Mouse (Mus musculus): ENCODE data around the gene Pde4d. TPM values are rescaled to one million over a fixed set of nuclear protein-coding genes. Genes with fewer than 3 reads are reported as not detected.

The Pde4d gene
- polyA plus RNA-seq, 1 experiment from 2014 or later, result 20.5 TPM

GRCm38 (mm10) chr13:109778297-109778835 lies 1328.6 kb downstream of the Pde4d start:
- H3K9ac ChIP-seq (replicated peaks; ENCODE audit: low read depth, low read length), result no peak overlapping the region
- WGBS, result 24% methylated on average over 9 of the region's 9 CpGs
- no peak overlapping the region for H3K4me2 ChIP-seq (ENCODE audit: low read length)
- no peak overlapping the region for H3K27ac ChIP-seq (ENCODE audit: low read length)
- peaks cover 12% of the 10 kb centered on the region for H3K4me1 ChIP-seq (replicated peaks; ENCODE audit: control insufficient read depth, insufficient read depth, low read length)
- no peaks in the 10 kb centered on the region for H3K27me3 ChIP-seq (replicated peaks; ENCODE audit: control insufficient read depth, insufficient read depth, low read length)
- no peaks in the 10 kb centered on the region for H3K36me3 ChIP-seq (ENCODE audit: control insufficient read depth, insufficient read depth)
- no peaks in the 10 kb centered on the region for H3K9me3 ChIP-seq (ENCODE audit: control insufficient read depth, low read length)
- no peak overlapping the region for H3K4me3 ChIP-seq (replicated peaks; ENCODE audit: low read length)
- ATAC-seq, result no peak

- no peak for ATAC-seq
- no peaks in the 10 kb centered on the region for H3K9me3 ChIP-seq (ENCODE audit: control insufficient read depth, low read length)
- no peaks in the 10 kb centered on the region for H3K36me3 ChIP-seq (ENCODE audit: control insufficient read depth, insufficient read depth)
- no peak overlapping the region for H3K4me2 ChIP-seq (ENCODE audit: low read length)
- H3K4me3 ChIP-seq (replicated peaks; ENCODE audit: low read length), result no peak overlapping the region
- no peak overlapping the region for H3K27ac ChIP-seq (ENCODE audit: low read length)
- 92% methylated on average over 1 of the region's 1 CpGs for WGBS
- 0 out of 2 replicates have a peak, but pooled peaks cover under 1% of the 10 kb centered on the region for H3K4me1 ChIP-seq (replicated peaks; ENCODE audit: control insufficient read depth, insufficient read depth, low read length)
- H3K9ac ChIP-seq (replicated peaks; ENCODE audit: low read depth, low read length), result no peak overlapping the region
- H3K27me3 ChIP-seq (replicated peaks; ENCODE audit: control insufficient read depth, insufficient read depth, low read length), result no peaks in the 10 kb centered on the region
Measured at GRCm38 (mm10) chr13:109781466-109781865, 1331.7 kb downstream of the Pde4d start.

GRCm38 (mm10) chr13:109788604-109789003 lies 1338.9 kb downstream of the Pde4d start:
- H3K4me1 ChIP-seq (replicated peaks; ENCODE audit: control insufficient read depth, insufficient read depth, low read length), result no peaks in the 10 kb centered on the region
- H3K4me3 ChIP-seq (replicated peaks; ENCODE audit: low read length), result no peak overlapping the region
- WGBS, result 94% methylated on average over 4 of the region's 4 CpGs
- no peak for ATAC-seq
- no peak overlapping the region for H3K4me2 ChIP-seq (ENCODE audit: low read length)
- H3K9me3 ChIP-seq (ENCODE audit: control insufficient read depth, low read length), result no peaks in the 10 kb centered on the region
- H3K9ac ChIP-seq (replicated peaks; ENCODE audit: low read depth, low read length), result no peak overlapping the region
- H3K27me3 ChIP-seq (replicated peaks; ENCODE audit: control insufficient read depth, insufficient read depth, low read length), result no peaks in the 10 kb centered on the region
- no peak overlapping the region for H3K27ac ChIP-seq (ENCODE audit: low read length)
- H3K36me3 ChIP-seq (ENCODE audit: control insufficient read depth, insufficient read depth), result no peaks in the 10 kb centered on the region

GRCm38 (mm10) chr13:109789151-109789550 lies 1339.4 kb downstream of the Pde4d start:
- Histone ChIP-seq H3K9ac (replicated peaks; ENCODE audit: low read depth, low read length) (no peak overlapping the region), H3K4me1 (replicated peaks; ENCODE audit: control insufficient read depth, insufficient read depth, low read length) (no peaks in the 10 kb centered on the region), H3K27me3 (replicated peaks; ENCODE audit: control insufficient read depth, insufficient read depth, low read length) (no peaks in the 10 kb centered on the region), H3K4me2 (ENCODE audit: low read length) (no peak overlapping the region), H3K27ac (ENCODE audit: low read length) (no peak overlapping the region), H3K9me3 (ENCODE audit: control insufficient read depth, low read length) (no peaks in the 10 kb centered on the region), H3K4me3 (replicated peaks; ENCODE audit: low read length) (no peak overlapping the region), H3K36me3 (ENCODE audit: control insufficient read depth, insufficient read depth) (no peaks in the 10 kb centered on the region)
- 61% methylated on average over 4 of the region's 4 CpGs for WGBS
- no peak for ATAC-seq

GRCm38 (mm10) chr13:109790045-109790715 lies 1340.4 kb downstream of the Pde4d start:
- Histone ChIP-seq H3K4me1 (replicated peaks; ENCODE audit: control insufficient read depth, insufficient read depth, low read length) (no peaks in the 10 kb centered on the region), H3K27ac (ENCODE audit: low read length) (no peak overlapping the region), H3K4me3 (replicated peaks; ENCODE audit: low read length) (no peak overlapping the region), H3K36me3 (ENCODE audit: control insufficient read depth, insufficient read depth) (no peaks in the 10 kb centered on the region), H3K9ac (replicated peaks; ENCODE audit: low read depth, low read length) (no peak overlapping the region), H3K9me3 (ENCODE audit: control insufficient read depth, low read length) (no peaks in the 10 kb centered on the region), H3K27me3 (replicated peaks; ENCODE audit: control insufficient read depth, insufficient read depth, low read length) (no peaks in the 10 kb centered on the region), H3K4me2 (ENCODE audit: low read length) (no peak overlapping the region)
- 87% methylated on average over 8 of the region's 8 CpGs for WGBS
- no peak for ATAC-seq

- Histone ChIP-seq H3K4me1 (replicated peaks; ENCODE audit: control insufficient read depth, insufficient read depth, low read length) (no peaks in the 10 kb centered on the region), H3K27ac (ENCODE audit: low read length) (no peak overlapping the region), H3K36me3 (ENCODE audit: control insufficient read depth, insufficient read depth) (no peaks in the 10 kb centered on the region), H3K4me3 (replicated peaks; ENCODE audit: low read length) (no peak overlapping the region), H3K4me2 (ENCODE audit: low read length) (no peak overlapping the region), H3K9ac (replicated peaks; ENCODE audit: low read depth, low read length) (no peak overlapping the region), H3K9me3 (ENCODE audit: control insufficient read depth, low read length) (no peaks in the 10 kb centered on the region), H3K27me3 (replicated peaks; ENCODE audit: control insufficient read depth, insufficient read depth, low read length) (no peaks in the 10 kb centered on the region)
- 89% methylated on average over 9 of the region's 9 CpGs for WGBS
- no peak for ATAC-seq
Measured at GRCm38 (mm10) chr13:109793918-109794317, 1344.2 kb downstream of the Pde4d start.

- Histone ChIP-seq H3K4me3 (replicated peaks; ENCODE audit: low read length) (no peak overlapping the region), H3K4me2 (ENCODE audit: low read length) (no peak overlapping the region), H3K27ac (ENCODE audit: low read length) (no peak overlapping the region), H3K4me1 (replicated peaks; ENCODE audit: control insufficient read depth, insufficient read depth, low read length) (no peaks in the 10 kb centered on the region), H3K9me3 (ENCODE audit: control insufficient read depth, low read length) (no peaks in the 10 kb centered on the region), H3K36me3 (ENCODE audit: control insufficient read depth, insufficient read depth) (no peaks in the 10 kb centered on the region), H3K9ac (replicated peaks; ENCODE audit: low read depth, low read length) (no peak overlapping the region), H3K27me3 (replicated peaks; ENCODE audit: control insufficient read depth, insufficient read depth, low read length) (no peaks in the 10 kb centered on the region)
- no peak for ATAC-seq
- WGBS, result 72% methylated on average over 4 of the region's 4 CpGs
Measured at GRCm38 (mm10) chr13:109798651-109799050, 1348.9 kb downstream of the Pde4d start.

- ATAC-seq, result no peak
- no peak overlapping the region for H3K9ac ChIP-seq (replicated peaks; ENCODE audit: low read depth, low read length)
- H3K27ac ChIP-seq (ENCODE audit: low read length), result no peak overlapping the region
- no peak overlapping the region for H3K4me2 ChIP-seq (ENCODE audit: low read length)
- no peaks in the 10 kb centered on the region for H3K4me1 ChIP-seq (replicated peaks; ENCODE audit: control insufficient read depth, insufficient read depth, low read length)
- 71% methylated on average over 4 of the region's 4 CpGs for WGBS
- no peaks in the 10 kb centered on the region for H3K27me3 ChIP-seq (replicated peaks; ENCODE audit: control insufficient read depth, insufficient read depth, low read length)
- H3K9me3 ChIP-seq (ENCODE audit: control insufficient read depth, low read length), result no peaks in the 10 kb centered on the region
- H3K4me3 ChIP-seq (replicated peaks; ENCODE audit: low read length), result no peak overlapping the region
- H3K36me3 ChIP-seq (ENCODE audit: control insufficient read depth, insufficient read depth), result no peaks in the 10 kb centered on the region
Measured at GRCm38 (mm10) chr13:109802201-109802600, 1352.5 kb downstream of the Pde4d start.

GRCm38 (mm10) chr13:109806193-109806966 lies 1356.6 kb downstream of the Pde4d start:
- H3K36me3 ChIP-seq (ENCODE audit: control insufficient read depth, insufficient read depth), result no peaks in the 10 kb centered on the region
- no peak overlapping the region for H3K27ac ChIP-seq (ENCODE audit: low read length)
- H3K4me1 ChIP-seq (replicated peaks; ENCODE audit: control insufficient read depth, insufficient read depth, low read length), result no peaks in the 10 kb centered on the region
- 94% methylated on average over 5 of the region's 5 CpGs for WGBS
- ATAC-seq, result no peak
- H3K9me3 ChIP-seq (ENCODE audit: control insufficient read depth, low read length), result no peaks in the 10 kb centered on the region
- no peaks in the 10 kb centered on the region for H3K27me3 ChIP-seq (replicated peaks; ENCODE audit: control insufficient read depth, insufficient read depth, low read length)
- no peak overlapping the region for H3K4me3 ChIP-seq (replicated peaks; ENCODE audit: low read length)
- H3K9ac ChIP-seq (replicated peaks; ENCODE audit: low read depth, low read length), result no peak overlapping the region
- no peak overlapping the region for H3K4me2 ChIP-seq (ENCODE audit: low read length)

Measured in forebrain, embryonic 16.5 days (tissue).